Mouse (Mus musculus): ENCODE measurements around the gene Ankrd55. TPM values are rescaled to one million over a fixed set of nuclear protein-coding genes. Genes with fewer than 3 reads are reported as not detected.
A peak's percentile ranks its signal among the peaks of the same experiment; 100 is the strongest.

Ankrd55 gene
- total and polyA plus RNA-seq, 3 experiments, result not detected

GRCm38 (mm10) chr13:112287571-112288224 lies 553 bp upstream of the Ankrd55 start (continued):
- TF ChIP-seq CHD1 (IDR thresholded peaks at IDR 0.05; ENCODE audit: low read depth, low read length), result 0 out of 2 replicates have a peak, but pooled peaks have one; percentile 88
- TF ChIP-seq ZKSCAN1 (IDR thresholded peaks at IDR 0.05; ENCODE audit: low read depth, low read length), result no peak
- peak; percentile 43 for TF ChIP-seq ETS1 (IDR thresholded peaks at IDR 0.05; ENCODE audit: low read depth, low read length)

- TF ChIP-seq MAFK (IDR thresholded peaks at IDR 0.05; ENCODE audit: borderline replicate concordance, low read depth, low read length), result no peak
- no peak for TF ChIP-seq SIN3A (IDR thresholded peaks at IDR 0.05; ENCODE audit: low read length)
- TF ChIP-seq MAZ (IDR thresholded peaks at IDR 0.05; ENCODE audit: low read depth, low read length), result no peak
- TF ChIP-seq ZC3H11A (IDR thresholded peaks at IDR 0.05; ENCODE audit: low read depth, low read length), result no peak
- no peak for TF ChIP-seq USF2 (IDR thresholded peaks at IDR 0.05; ENCODE audit: borderline replicate concordance in 1 of 2, insufficient read depth in 1 of 2, low read depth in 1 of 2, low read length in 2 of 2)
- no peak for TF ChIP-seq USF1 (IDR thresholded peaks at IDR 0.05; ENCODE audit: low read depth, low read length)
- no peak for TF ChIP-seq MYB (IDR thresholded peaks at IDR 0.05; ENCODE audit: low read depth, low read length)
- TF ChIP-seq ZNF384 (IDR thresholded peaks at IDR 0.05; ENCODE audit: low read depth, low read length), result no peak
- no peak for TF ChIP-seq CTCF (IDR thresholded peaks at IDR 0.05 in 2 of 3, conservative IDR thresholded peaks at IDR 0.05 in 1 of 3; ENCODE audit: control insufficient read depth in 1 of 3, insufficient read depth in 1 of 3, low read depth in 2 of 3, low read length in 3 of 3, poor library complexity in 1 of 3, severe bottlenecking in 1 of 3)
- no peak for TF ChIP-seq BHLHE40 (IDR thresholded peaks at IDR 0.05; ENCODE audit: borderline replicate concordance, low read depth, low read length)
- no peak for TF ChIP-seq RAD21 (IDR thresholded peaks at IDR 0.05; ENCODE audit: low read depth, low read length)
- TF ChIP-seq EP300 (IDR thresholded peaks at IDR 0.05; ENCODE audit: low read depth in 1 of 2, low read length in 2 of 2), result no peak
Measured at GRCm38 (mm10) chr13:112289338-112289737, 1.1 kb downstream of the Ankrd55 start.

GRCm38 (mm10) chr13:112289981-112290380 lies 1.7 kb downstream of the Ankrd55 start:
- Histone ChIP-seq H3K36me3 (ENCODE audit: control insufficient read depth in 1 of 2, insufficient read depth in 2 of 2, low read length in 2 of 2) (peaks cover 0 to 24% of the 10 kb centered on the region in 2 experiments; a peak in 2 of 4 replicates), H3K27me3 (ENCODE audit: control insufficient read depth in 1 of 2, insufficient read depth in 2 of 2, low read length in 2 of 2) (no peaks in the 10 kb centered on the region), H3K79me2 (ENCODE audit: control insufficient read depth, insufficient read depth, low read length, poor library complexity) (no peaks in the 10 kb centered on the region), H3K9ac (ENCODE audit: control insufficient read depth, low read depth, low read length, poor library complexity, severe bottlenecking) (no peak overlapping the region), H3K4me1 (ENCODE audit: control insufficient read depth in 1 of 2, insufficient read depth in 2 of 2, low read length in 2 of 2) (peaks cover 12 to 33% of the 10 kb centered on the region in 2 experiments), H3K27ac (ENCODE audit: control insufficient read depth, low read depth, low read length) (no peak overlapping the region), H3K9me3 (replicated peaks; ENCODE audit: insufficient read depth, low read length) (no peaks in the 10 kb centered on the region), H3K4me3 (ENCODE audit: control insufficient read depth in 1 of 2, insufficient read depth in 1 of 2, low read depth in 2 of 2, low read length in 2 of 2) (no peak overlapping the region)
- no peak for DNase-seq (ENCODE audit: low read depth, low spot score)
- TF ChIP-seq RAD21 (IDR thresholded peaks at IDR 0.05; ENCODE audit: low read depth, low read length) (no peak), ZMIZ1 (IDR thresholded peaks at IDR 0.05; ENCODE audit: low read depth, low read length) (no peak), MXI1 (IDR thresholded peaks at IDR 0.05; ENCODE audit: low read depth, low read length) (no peak), ZC3H11A (IDR thresholded peaks at IDR 0.05; ENCODE audit: low read depth, low read length) (no peak)

More at GRCm38 (mm10) chr13:112289338-112289737, 1.1 kb downstream of the Ankrd55 start:
- no peak for DNase-seq (ENCODE audit: low read depth, low spot score)
- no peaks in the 10 kb centered on the region for H3K27me3 ChIP-seq (ENCODE audit: control insufficient read depth in 1 of 2, insufficient read depth in 2 of 2, low read length in 2 of 2)
- peaks cover 0 to 24% of the 10 kb centered on the region in 2 experiments; a peak in 2 of 4 replicates for H3K36me3 ChIP-seq (ENCODE audit: control insufficient read depth in 1 of 2, insufficient read depth in 2 of 2, low read length in 2 of 2)
- peaks cover 12 to 33% of the 10 kb centered on the region in 2 experiments for H3K4me1 ChIP-seq (ENCODE audit: control insufficient read depth in 1 of 2, insufficient read depth in 2 of 2, low read length in 2 of 2)
- H3K9me3 ChIP-seq (replicated peaks; ENCODE audit: insufficient read depth, low read length), result no peaks in the 10 kb centered on the region
- H3K9ac ChIP-seq (ENCODE audit: control insufficient read depth, low read depth, low read length, poor library complexity, severe bottlenecking), result no peak overlapping the region
- no peak overlapping the region for H3K27ac ChIP-seq (ENCODE audit: control insufficient read depth, low read depth, low read length)
- H3K79me2 ChIP-seq (ENCODE audit: control insufficient read depth, insufficient read depth, low read length, poor library complexity), result no peaks in the 10 kb centered on the region
- H3K4me3 ChIP-seq (ENCODE audit: control insufficient read depth in 1 of 2, insufficient read depth in 1 of 2, low read depth in 2 of 2, low read length in 2 of 2), result no peak overlapping the region
